Mouse (Mus musculus) gastrocnemius, postnatal 10 days (tissue): ENCODE measurements around the gene Zdhhc15. TPM values are rescaled to one million over a fixed set of nuclear protein-coding genes. Genes with fewer than 3 reads are reported as not detected.
"Not testable (repeated sequence)": the region's sequence is repeated elsewhere in the genome, so short reads cannot be mapped to it uniquely, and the experiment has no call there.

Experiments used
- DNase-seq: peaks from one replicate; pipeline ENCODE4 v3.0.0; 2021; ENCODE audit warnings: mixed read lengths
- long read RNA-seq, 2 experiments: library from polyadenylated mRNA; stranded (forward); transcript quantifications; one replicate each; pipeline ENCODE4 v2.0.0; 2021
- total RNA-seq, 2 experiments: library from RNA; stranded (reverse); gene quantifications; 2 replicates each; pipeline ENCODE4 v1.2.3; 2021

Zdhhc15 gene
- 1 to 10 TPM; 2.0 to 3.1 TPM for total RNA-seq
- long read RNA-seq, experiment 1, full-length matches to known transcripts = 1 of 1 reads
- long read RNA-seq, experiment 1, partial matches to known transcripts = 0 of 1 reads
- long read RNA-seq, experiment 1, other reads (novel, unspliced or antisense) = 0 of 1 reads
- long read RNA-seq, experiment 2, full-length matches to known transcripts = 4 of 4 reads
- long read RNA-seq, experiment 2, partial matches to known transcripts = 0 of 4 reads
- long read RNA-seq, experiment 2, other reads (novel, unspliced or antisense) = 0 of 4 reads

- DNase-seq = peak; percentile 62
Measured at GRCm38 (mm10) chrX:104670757-104671549, at the start of gene Zdhhc15. TSS of gene Zdhhc15 (minus strand) at chrX:104671064.

GRCm38 (mm10) chrX:104707935-104708334 lies 37.1 kb upstream of the Zdhhc15 start:
- DNase-seq = no peak

GRCm38 (mm10) chrX:104669850-104670756 lies 761 bp downstream of the Zdhhc15 start:
- DNase-seq = no peak

GRCm38 (mm10) chrX:104656976-104657375 lies 13.9 kb downstream of the Zdhhc15 start:
- DNase-seq = no peak

GRCm38 (mm10) chrX:104612531-104612930 lies 58.3 kb downstream of the Zdhhc15 start:
- no peak for DNase-seq

- not testable (repeated sequence) for DNase-seq
Measured at GRCm38 (mm10) chrX:104603738-104604430, 67.0 kb downstream of the Zdhhc15 start.

- DNase-seq = not testable (repeated sequence)
Measured at GRCm38 (mm10) chrX:104602168-104602859, 68.5 kb downstream of the Zdhhc15 start.

- DNase-seq = no peak
Measured at GRCm38 (mm10) chrX:104573946-104574345, 96.9 kb downstream of the Zdhhc15 start.

- no peak for DNase-seq
Measured at GRCm38 (mm10) chrX:104567497-104567896, 103.4 kb downstream of the Zdhhc15 start.

- no peak for DNase-seq
Measured at GRCm38 (mm10) chrX:104545283-104545682, 125.6 kb downstream of the Zdhhc15 start.

GRCm38 (mm10) chrX:104543919-104544595 lies 126.8 kb downstream of the Zdhhc15 start:
- no peak for DNase-seq

- no peak for DNase-seq
Measured at GRCm38 (mm10) chrX:104542635-104543034, 128.2 kb downstream of the Zdhhc15 start.

GRCm38 (mm10) chrX:104501765-104502164 lies 169.1 kb downstream of the Zdhhc15 start:
- no peak for DNase-seq

- DNase-seq = no peak
Measured at GRCm38 (mm10) chrX:104489626-104490355, 181.1 kb downstream of the Zdhhc15 start.

- no peak for DNase-seq
Measured at GRCm38 (mm10) chrX:104488870-104489467, 181.9 kb downstream of the Zdhhc15 start.

- no peak for DNase-seq
Measured at GRCm38 (mm10) chrX:104488036-104488435, 182.8 kb downstream of the Zdhhc15 start.
